Mouse (Mus musculus): ENCODE data around the gene Msto1. TPM values are rescaled to one million over a fixed set of nuclear protein-coding genes. Genes with fewer than 3 reads are reported as not detected.
A peak's percentile ranks its signal among the peaks of the same experiment; 100 is the strongest.
"Not testable (repeated sequence)": the region's sequence is repeated elsewhere in the genome, so short reads cannot be mapped to it uniquely, and the experiment has no call there.

Msto1 gene
- 53.1 and 58.0 TPM in 2 replicates for polyA plus RNA-seq (2015; fragmentation: Nextera tagmentation; extraction: Ambion mirVana)

DNA sequence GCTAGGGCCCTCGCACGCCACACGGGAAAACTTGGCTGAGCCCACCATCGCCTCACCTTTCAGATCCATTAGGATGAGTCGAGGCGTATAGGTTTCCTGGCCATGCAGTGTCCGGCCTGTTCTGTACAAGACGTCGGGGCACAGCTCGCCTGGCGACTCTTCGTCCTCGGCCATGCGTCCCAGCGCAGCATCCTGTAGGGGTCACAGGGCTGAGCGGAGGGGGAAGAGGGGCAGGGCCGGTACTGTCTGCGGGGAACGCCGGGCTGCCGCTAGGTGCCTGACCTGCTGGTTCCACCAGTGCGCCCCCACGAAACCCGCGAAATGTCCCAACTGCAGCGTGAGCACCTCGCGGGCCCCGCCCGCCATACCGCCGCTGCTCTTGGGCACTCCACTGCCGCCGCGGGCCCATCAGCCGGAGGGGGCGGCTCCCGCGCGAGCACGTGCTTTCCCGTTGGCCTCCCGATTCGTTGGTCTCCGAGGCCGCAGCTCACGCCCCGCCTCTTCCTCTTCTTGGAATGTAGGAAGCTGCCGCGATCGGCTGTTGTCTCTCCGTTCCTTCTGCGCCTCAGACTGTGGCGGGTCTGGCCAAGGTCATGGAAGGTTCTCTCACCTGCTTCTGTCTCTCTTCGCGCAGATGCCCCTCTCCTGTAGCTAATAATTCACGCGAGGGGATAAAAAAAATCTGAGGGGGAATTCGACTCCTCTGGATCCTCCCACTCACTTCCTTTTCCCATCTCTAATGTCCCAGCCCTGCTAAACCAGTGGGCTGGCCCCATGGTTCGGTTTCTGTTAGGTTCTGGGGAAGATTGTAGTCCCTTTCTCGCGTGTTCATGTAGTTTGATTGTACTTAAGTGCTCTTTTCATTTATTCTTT is at the start of gene Msto1:
TSS of gene Msto1 (minus strand) at position 489 of the 873 bp plus-strand sequence.
- peak; percentile 98 for DNase-seq (ENCODE audit: low spot score)
- H3K9me3 ChIP-seq (replicated peaks; ENCODE audit: low read length) = no peaks in the 10 kb centered on the region
- TF ChIP-seq CTCF (IDR thresholded peaks at IDR 0.05; ENCODE audit: low read depth) = 0 out of 2 replicates have a peak, but pooled peaks have one; percentile 6
- no peaks in the 10 kb centered on the region for H3K27me3 ChIP-seq (ENCODE audit: insufficient read depth, low read length)
- no peaks in the 10 kb centered on the region; the same call in 1 of the 2 replicates for H3K4me1 ChIP-seq (replicated peaks; ENCODE audit: insufficient read depth, low read length)
- peak within 1 kb of the TSS; percentile 75 for H3K9ac ChIP-seq (ENCODE audit: low read depth, low read length)
- H3K27ac ChIP-seq = peak within 1 kb of the TSS; percentile 92
- H3K36me3 ChIP-seq (ENCODE audit: insufficient read depth, low read length) = peaks cover 33% of the 10 kb centered on the region
- peak within 1 kb of the TSS; percentile 90 for H3K4me2 ChIP-seq (ENCODE audit: low read length)
- under 1% methylated on average over 62 of the region's 62 CpGs for WGBS
- peak within 1 kb of the TSS; percentile 72 for H3K4me3 ChIP-seq (replicated peaks; ENCODE audit: low read depth, low read length)
- peak; percentile 94 for ATAC-seq (replicated peaks; ENCODE audit: low FRiP score, low read depth)

DNA sequence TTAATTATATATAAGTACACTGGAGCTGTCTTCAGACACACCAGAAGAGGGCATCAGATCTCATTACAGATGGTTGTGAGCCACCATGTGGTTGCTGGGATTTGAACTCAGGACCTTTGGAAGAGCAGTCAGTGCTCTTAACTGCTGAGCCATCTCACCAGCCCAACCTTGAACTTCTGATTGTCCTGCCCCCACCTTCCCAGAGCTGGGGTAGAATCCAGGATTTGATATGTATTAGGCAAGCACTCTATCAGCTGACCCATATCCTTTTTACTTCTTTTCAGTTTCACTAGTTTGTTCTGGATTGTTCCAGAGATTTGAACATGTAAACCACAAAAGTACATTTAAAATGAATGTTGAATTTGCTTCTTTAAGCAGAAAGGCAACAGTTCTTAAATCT is 49.4 kb upstream of the Msto1 start:
- H3K27ac ChIP-seq; H3K9ac ChIP-seq (ENCODE audit: low read depth, low read length); H3K4me1 ChIP-seq (replicated peaks; ENCODE audit: insufficient read depth, low read length); DNase-seq (ENCODE audit: low spot score); H3K27me3 ChIP-seq (ENCODE audit: insufficient read depth, low read length); H3K4me3 ChIP-seq (replicated peaks; ENCODE audit: low read depth, low read length); H3K9me3 ChIP-seq (replicated peaks; ENCODE audit: low read length); ATAC-seq (replicated peaks; ENCODE audit: low FRiP score, low read depth); H3K4me2 ChIP-seq (ENCODE audit: low read length): not testable (repeated sequence)
- peaks cover 12% of the 10 kb centered on the region; the same call in 1 of the 2 replicates for H3K36me3 ChIP-seq (ENCODE audit: insufficient read depth, low read length)

DNA sequence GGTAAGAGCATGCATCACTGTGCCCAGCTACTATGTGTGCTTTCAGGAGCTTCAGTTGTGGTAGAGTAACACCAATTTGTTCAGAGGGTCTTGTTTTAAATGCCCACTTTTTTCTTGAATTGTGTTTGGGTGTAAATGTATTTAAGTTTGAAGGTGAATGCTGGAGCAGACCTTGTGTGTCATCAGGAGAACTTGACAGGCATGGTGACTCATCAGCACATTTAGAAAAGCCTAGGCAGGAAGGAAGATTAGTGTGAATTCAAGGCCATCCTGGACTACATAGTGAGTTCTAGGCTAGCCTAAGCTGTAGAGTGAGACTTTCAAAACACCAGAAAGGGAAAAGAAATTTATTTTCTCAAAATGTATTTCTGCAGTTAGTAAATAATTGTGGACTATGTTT is 39.9 kb upstream of the Msto1 start:
- Histone ChIP-seq H3K9ac (ENCODE audit: low read depth, low read length) (no peak overlapping the region), H3K27me3 (ENCODE audit: insufficient read depth, low read length) (no peaks in the 10 kb centered on the region), H3K4me2 (ENCODE audit: low read length) (no peak overlapping the region), H3K4me3 (replicated peaks; ENCODE audit: low read depth, low read length) (no peak overlapping the region), H3K9me3 (replicated peaks; ENCODE audit: low read length) (no peaks in the 10 kb centered on the region), H3K4me1 (replicated peaks; ENCODE audit: insufficient read depth, low read length) (peaks cover 5% of the 10 kb centered on the region; the same call in 1 of the 2 replicates), H3K36me3 (ENCODE audit: insufficient read depth, low read length) (no peaks in the 10 kb centered on the region), H3K27ac (no peak overlapping the region)
- DNase-seq (ENCODE audit: low spot score) = no peak
- TF ChIP-seq CTCF (IDR thresholded peaks at IDR 0.05; ENCODE audit: low read depth) = no peak
- ATAC-seq (replicated peaks; ENCODE audit: low FRiP score, low read depth) = no peak

DNA sequence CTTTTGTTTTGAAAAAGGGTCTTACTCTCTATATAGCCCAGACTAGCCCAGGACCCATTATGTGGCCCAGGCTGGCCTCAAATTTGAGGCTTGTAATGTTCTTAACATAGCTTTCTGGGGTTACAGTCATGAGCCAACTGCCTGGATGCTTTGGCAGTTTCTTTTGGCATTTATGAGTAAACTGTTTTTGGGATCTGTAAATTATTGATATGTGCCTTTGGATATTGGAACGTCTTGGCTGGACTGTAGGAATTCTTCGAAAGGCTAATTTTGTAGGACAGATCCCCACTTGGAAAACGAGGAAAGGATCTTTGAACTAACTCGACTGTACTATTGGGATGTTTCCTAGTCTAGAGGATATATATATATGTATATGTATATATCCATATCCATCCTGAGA is 39.4 kb upstream of the Msto1 start:
- DNase-seq (ENCODE audit: low spot score) = no peak
- no peak overlapping the region for H3K9ac ChIP-seq (ENCODE audit: low read depth, low read length)
- TF ChIP-seq CTCF (IDR thresholded peaks at IDR 0.05; ENCODE audit: low read depth) = no peak
- no peak overlapping the region for H3K4me3 ChIP-seq (replicated peaks; ENCODE audit: low read depth, low read length)
- 70% methylated on average over 4 of the region's 4 CpGs for WGBS
- no peak overlapping the region for H3K4me2 ChIP-seq (ENCODE audit: low read length)
- H3K27ac ChIP-seq = no peak overlapping the region
- no peaks in the 10 kb centered on the region for H3K36me3 ChIP-seq (ENCODE audit: insufficient read depth, low read length)
- H3K9me3 ChIP-seq (replicated peaks; ENCODE audit: low read length) = no peaks in the 10 kb centered on the region
- H3K4me1 ChIP-seq (replicated peaks; ENCODE audit: insufficient read depth, low read length) = peaks cover 6% of the 10 kb centered on the region; the same call in 1 of the 2 replicates
- no peaks in the 10 kb centered on the region for H3K27me3 ChIP-seq (ENCODE audit: insufficient read depth, low read length)
- no peak for ATAC-seq (replicated peaks; ENCODE audit: low FRiP score, low read depth)

DNA sequence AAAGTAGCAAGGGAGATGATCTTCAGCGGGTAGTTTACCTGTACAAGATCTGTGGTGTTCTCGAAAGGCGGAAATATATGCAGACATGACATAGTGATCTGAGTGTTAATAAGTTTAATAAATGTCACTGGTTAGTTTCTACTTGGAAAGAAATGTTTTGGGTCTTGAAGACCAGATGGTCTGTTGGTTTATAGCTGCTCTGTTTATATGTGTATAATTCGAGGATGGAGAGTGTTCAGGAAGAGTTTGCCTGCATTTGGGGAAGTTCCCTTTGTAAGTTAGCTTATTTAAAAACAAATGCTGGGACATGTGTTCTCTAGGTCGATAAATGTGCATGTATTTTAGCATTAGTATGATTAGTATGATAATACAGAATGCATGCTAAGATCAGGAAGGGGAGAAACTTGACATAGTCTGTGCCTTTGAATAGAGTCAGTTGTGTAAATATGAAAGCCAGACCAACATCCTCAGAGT is 37.6 kb upstream of the Msto1 start:
- H3K4me1 ChIP-seq (replicated peaks; ENCODE audit: insufficient read depth, low read length) = peaks cover 6% of the 10 kb centered on the region; the same call in 1 of the 2 replicates
- H3K4me3 ChIP-seq (replicated peaks; ENCODE audit: low read depth, low read length) = peak overlapping the region; percentile 91
- H3K27me3 ChIP-seq (ENCODE audit: insufficient read depth, low read length) = no peaks in the 10 kb centered on the region
- no peak for TF ChIP-seq CTCF (IDR thresholded peaks at IDR 0.05; ENCODE audit: low read depth)
- no peaks in the 10 kb centered on the region for H3K9me3 ChIP-seq (replicated peaks; ENCODE audit: low read length)
- under 1% methylated on average over 5 of the region's 5 CpGs for WGBS
- H3K4me2 ChIP-seq (ENCODE audit: low read length) = peak overlapping the region; percentile 71
- H3K27ac ChIP-seq = peak overlapping the region; percentile 99
- DNase-seq (ENCODE audit: low spot score) = no peak
- peak overlapping the region; percentile 80 for H3K9ac ChIP-seq (ENCODE audit: low read depth, low read length)
- ATAC-seq (replicated peaks; ENCODE audit: low FRiP score, low read depth) = no peak
- H3K36me3 ChIP-seq (ENCODE audit: insufficient read depth, low read length) = no peaks in the 10 kb centered on the region

DNA sequence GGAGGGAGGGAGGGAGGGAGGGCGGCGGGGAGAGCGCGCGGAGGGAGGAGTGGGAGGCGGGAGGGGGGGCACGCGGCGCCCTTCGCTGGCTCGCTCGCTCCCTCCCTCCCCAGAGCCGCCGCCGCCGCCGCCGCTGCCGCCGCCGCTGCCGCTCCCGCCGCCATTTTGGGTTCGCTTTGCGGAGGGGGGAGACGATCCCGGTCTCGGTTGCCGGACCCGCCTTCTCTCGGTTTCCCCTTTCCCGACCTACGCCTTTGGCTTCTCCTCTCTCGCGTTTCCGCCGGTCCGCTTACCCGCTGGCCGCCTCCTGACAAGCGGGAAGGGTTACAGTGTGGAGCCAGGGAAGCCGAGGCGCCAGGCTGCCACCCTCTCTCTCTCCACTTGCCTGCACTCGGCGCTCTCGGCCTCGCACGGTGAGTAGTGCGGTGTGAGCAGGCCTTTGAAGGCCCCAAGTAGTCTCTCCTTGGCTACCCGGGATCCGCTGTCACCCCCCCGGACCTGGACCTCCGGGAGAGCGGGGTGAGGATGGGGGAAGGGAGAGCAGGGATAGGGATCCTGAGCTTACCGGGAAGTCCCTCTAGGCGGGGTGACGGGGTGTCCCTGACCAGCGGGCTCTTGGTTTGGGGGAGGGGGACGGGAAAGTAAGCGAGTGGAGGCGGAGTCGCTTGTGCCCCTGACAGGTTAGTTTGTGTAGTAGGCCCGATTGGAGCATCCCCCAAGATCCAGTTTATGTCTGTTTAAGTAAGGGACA is 37.0 kb upstream of the Msto1 start, which contains the start of the genes Ash1l and Dap3:
TSS of gene Ash1l (plus strand) at position 47 of the 751 bp plus-strand sequence.
TSS of gene Dap3 (minus strand) at position 606 of the 751 bp plus-strand sequence.
- no peaks in the 10 kb centered on the region for H3K36me3 ChIP-seq (ENCODE audit: insufficient read depth, low read length)
- peaks cover 6% of the 10 kb centered on the region; the same call in 1 of the 2 replicates for H3K4me1 ChIP-seq (replicated peaks; ENCODE audit: insufficient read depth, low read length)
- peak within 1 kb of the TSS; percentile 99 for H3K27ac ChIP-seq
- DNase-seq (ENCODE audit: low spot score) (peak; percentile 87), ATAC-seq (replicated peaks; ENCODE audit: low FRiP score, low read depth) (peak; percentile 83)
- peak within 1 kb of the TSS; percentile 80 for H3K9ac ChIP-seq (ENCODE audit: low read depth, low read length)
- under 1% methylated on average over 26 of the region's 64 CpGs for WGBS
- H3K9me3 ChIP-seq (replicated peaks; ENCODE audit: low read length) = no peaks in the 10 kb centered on the region
- no peaks in the 10 kb centered on the region for H3K27me3 ChIP-seq (ENCODE audit: insufficient read depth, low read length)
- H3K4me2 ChIP-seq (ENCODE audit: low read length) = peak within 1 kb of the TSS; percentile 71
- peak within 1 kb of the TSS; percentile 91 for H3K4me3 ChIP-seq (replicated peaks; ENCODE audit: low read depth, low read length)
- peak; percentile 38; the same call in 1 of the 2 replicates for TF ChIP-seq CTCF (IDR thresholded peaks at IDR 0.05; ENCODE audit: low read depth)
